Mouse (Mus musculus) spleen, postnatal 36 days (tissue): ENCODE measurements around the gene Sox4.

Experiments used
- DNase-seq, 2 experiments: peaks; one replicate each; pipeline ENCODE4 v3.0.0; 2022; ENCODE audit warnings: low spot score in 2 of 2, mixed read lengths in 1 of 2

The Sox4 gene

GRCm38 (mm10) chr13:28947740-28948441, 5.6 kb downstream of the Sox4 start:
- DNase-seq = no peak

DNA sequence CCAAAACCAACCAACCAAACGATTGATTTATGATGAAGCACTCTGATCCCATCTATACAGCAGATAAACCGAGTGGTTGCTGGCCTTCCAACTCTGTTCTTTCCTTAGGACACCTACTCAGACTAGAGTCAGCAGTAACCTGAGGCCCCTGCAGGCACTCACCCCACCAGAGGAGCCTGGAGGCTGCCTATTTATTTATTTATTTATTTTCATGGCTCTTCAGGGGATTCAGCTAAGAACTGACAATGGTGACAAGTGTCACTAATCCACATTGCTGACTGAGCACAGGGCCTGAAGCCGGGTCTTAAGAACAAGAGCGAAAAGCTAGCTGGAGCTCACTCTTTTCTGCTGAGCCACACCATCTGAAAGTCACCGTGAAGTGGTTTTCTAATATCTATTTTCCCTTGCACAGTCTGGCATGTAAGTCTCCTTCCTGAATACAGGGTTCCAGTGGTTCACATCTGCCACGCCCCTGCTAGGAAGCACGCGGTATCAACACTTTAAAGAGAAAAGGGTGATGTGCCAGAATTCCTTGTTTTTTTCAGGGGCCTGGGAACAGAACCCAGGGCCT, 6.9 kb downstream of the Sox4 start:
- no peak for DNase-seq

DNA sequence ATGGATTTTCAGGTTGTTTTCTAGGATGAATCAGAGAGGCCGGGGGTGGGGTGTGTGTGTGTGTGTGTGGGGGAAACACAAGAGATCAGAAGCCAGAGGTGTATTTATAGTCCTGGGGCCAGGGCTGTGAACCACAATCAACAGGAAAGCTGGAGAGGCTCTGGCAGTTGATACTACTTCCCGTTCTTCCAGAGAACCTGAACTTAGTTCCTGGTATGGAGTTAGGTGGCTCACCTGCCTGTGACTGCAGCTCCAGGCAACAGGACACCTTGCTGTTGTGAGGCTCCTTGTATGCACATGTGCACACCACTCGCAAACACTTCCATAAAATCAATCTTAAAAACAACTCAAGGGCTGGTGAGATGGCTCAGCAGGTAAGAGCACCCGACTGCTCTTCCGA, 7.8 kb downstream of the Sox4 start:
- no peak for DNase-seq

DNA sequence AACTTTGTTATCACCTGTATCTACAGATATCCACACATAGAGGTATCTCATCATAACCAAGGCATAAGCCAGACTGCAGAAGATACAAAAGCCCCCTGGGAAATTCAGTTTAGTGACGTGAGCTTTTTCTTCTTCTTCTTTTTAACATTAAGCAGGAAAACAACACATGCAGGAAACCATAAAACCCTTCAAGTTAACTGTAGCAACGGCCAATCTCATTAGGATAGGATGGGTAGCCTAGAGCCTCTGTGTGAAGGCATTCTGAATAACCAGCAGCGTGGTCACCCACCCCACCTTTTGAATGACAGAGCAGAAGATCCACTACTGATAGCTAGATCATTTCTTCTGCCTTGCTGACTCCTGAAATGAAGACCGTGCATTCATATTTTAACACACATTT, 10.6 kb downstream of the Sox4 start:
- peak in 1 of 2 experiments; percentile 14 for DNase-seq

- no peak for DNase-seq
Measured at GRCm38 (mm10) chr13:28941983-28942630, 11.4 kb downstream of the Sox4 start.

DNA sequence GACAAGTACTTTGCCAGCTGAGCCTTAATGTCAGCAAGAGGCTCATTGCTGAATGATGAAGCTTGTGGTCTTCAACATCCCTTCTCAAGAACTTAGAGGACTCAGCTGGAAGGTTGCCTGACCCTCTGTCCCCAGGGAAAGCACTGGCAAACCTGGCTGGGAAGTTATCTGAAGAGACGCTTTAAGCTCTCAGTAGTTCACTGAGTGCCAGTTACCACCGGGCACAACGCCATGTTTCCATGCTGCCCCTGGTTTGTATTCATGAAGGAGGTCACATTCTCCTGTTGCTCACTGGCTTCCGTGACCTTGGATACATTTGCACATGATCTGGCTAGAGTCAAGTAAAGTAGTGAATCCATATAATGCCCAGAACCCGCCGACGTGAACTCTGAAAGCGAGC, 20.1 kb downstream of the Sox4 start:
- no peak for DNase-seq

DNA sequence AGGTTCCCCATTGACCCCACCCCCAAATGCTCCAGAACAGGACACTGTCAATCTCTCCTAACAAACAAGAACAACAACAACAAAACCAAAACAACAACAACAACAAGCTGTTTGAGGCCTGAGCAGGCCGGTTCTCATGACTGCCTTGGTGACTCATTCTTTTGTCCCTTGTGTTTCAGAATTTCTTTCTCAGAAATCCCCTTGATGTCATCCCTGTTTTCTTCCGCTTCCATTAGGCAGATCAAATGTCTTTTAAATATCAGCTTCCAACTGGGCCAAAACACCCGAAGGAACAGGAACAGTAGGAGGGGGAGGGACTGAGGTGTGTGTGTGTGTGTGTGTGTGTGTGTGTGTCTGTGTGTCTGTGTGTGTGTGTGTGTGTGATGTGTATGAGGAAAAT, 21.7 kb downstream of the Sox4 start:
- no peak for DNase-seq

DNA sequence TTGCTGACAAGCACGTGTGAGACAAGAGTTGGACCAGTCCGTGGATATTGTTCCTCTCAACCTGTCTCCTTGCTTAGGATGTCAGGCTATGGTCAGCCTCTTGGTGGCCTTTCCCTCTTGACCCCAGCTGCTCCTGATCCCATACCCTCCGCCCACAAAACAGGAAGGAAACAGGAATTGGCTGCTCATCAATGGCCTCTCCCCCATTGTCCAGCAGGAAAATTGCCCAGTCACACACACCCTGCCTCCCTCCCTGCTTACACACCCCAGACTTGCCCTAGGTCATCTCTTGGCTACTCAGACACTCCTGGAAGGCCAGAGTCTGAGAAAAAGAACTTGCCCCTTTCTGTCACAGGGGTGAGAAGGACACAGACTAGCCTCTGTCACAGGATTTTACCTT, 22.2 kb downstream of the Sox4 start:
- DNase-seq = no peak

- DNase-seq = no peak
Measured at GRCm38 (mm10) chr13:28930364-28930763, 23.1 kb downstream of the Sox4 start.

GRCm38 (mm10) chr13:28929936-28930335, 23.6 kb downstream of the Sox4 start:
- DNase-seq = no peak

DNA sequence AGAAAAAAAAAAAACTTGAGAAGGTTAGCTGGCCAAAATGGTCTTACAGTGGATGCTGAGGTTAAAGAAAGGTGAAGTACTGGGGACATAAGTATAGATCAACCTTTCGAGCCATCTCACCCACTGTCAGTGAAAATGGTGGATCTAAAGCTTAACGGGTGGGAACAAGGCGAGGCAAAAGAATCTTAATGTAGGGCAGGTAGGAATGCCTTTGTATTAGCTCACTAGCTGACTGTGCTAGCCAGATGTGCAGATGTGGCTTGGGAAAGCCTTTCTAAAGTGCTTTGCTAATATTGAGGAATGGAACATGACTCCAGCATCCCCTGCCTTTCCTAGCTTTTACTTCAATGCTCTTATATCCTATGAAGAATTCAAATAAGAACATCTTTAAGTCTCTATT, 30.4 kb downstream of the Sox4 start:
- DNase-seq = no peak

GRCm38 (mm10) chr13:28917379-28918250, 35.9 kb downstream of the Sox4 start:
- no peak for DNase-seq

- no peak for DNase-seq
Measured at GRCm38 (mm10) chr13:28913656-28914055, 39.9 kb downstream of the Sox4 start.

- no peak for DNase-seq
Measured at GRCm38 (mm10) chr13:28906981-28907380, 46.5 kb downstream of the Sox4 start.
